Comparison of ENCODE assay signal across 8 mouse cellular contexts in genomic region chr11:101259261-101259712, GRCm38 (mm10). TPM values are rescaled to one million over a fixed set of nuclear protein-coding genes. Genes with fewer than 3 reads are reported as not detected.
DNase-seq lines count a peak whose midpoint lies in the region; ATAC-seq and TF ChIP-seq lines count a peak whose summit lies in the region.

No protein-coding gene starts in this region.

- no peaks in the 10 kb centered on the region for H3K9me3 ChIP-seq in midbrain, embryonic 10.5 days (replicated peaks)
- no peaks in the 10 kb centered on the region for H3K9me3 ChIP-seq in midbrain, postnatal 0 days (ENCODE audit: low read length)
- H3K9me3 ChIP-seq in heart, embryonic 13.5 days, result no peaks in the 10 kb centered on the region
- no peaks in the 10 kb centered on the region for H3K9me3 ChIP-seq in liver, embryonic 16.5 days (replicated peaks; ENCODE audit: control insufficient read depth, low read length)

- no peak for TF ChIP-seq CTCF in midbrain, postnatal 0 days (IDR thresholded peaks at IDR 0.05)

- WGBS in midbrain, embryonic 10.5 days, result 43% methylated on average over 6 of the region's 6 CpGs
- 44% methylated on average over 5 of the region's 6 CpGs for WGBS in midbrain, postnatal 0 days
- 27% methylated on average over 6 of the region's 6 CpGs for WGBS in heart, embryonic 13.5 days
- 29% methylated on average over 6 of the region's 6 CpGs for WGBS in liver, embryonic 16.5 days (ENCODE audit: insufficient replicate concordance)

- no peak overlapping the region for H3K4me2 ChIP-seq in midbrain, postnatal 0 days (ENCODE audit: low read depth, low read length, poor library complexity, severe bottlenecking)
- H3K4me2 ChIP-seq in heart, embryonic 13.5 days, result peak overlapping the region; percentile 99
- peak overlapping the region; percentile 98 for H3K4me2 ChIP-seq in liver, embryonic 16.5 days (ENCODE audit: low read depth, low read length)

- H3K9ac ChIP-seq in midbrain, postnatal 0 days (replicated peaks; ENCODE audit: low read length, poor library complexity, severe bottlenecking), result no peak overlapping the region
- H3K9ac ChIP-seq in heart, embryonic 13.5 days, result peak overlapping the region; percentile 88
- H3K9ac ChIP-seq in liver, embryonic 16.5 days (ENCODE audit: low read depth, low read length), result peak overlapping the region; percentile 88

- no peak for ATAC-seq in midbrain, postnatal 0 days (ENCODE audit: low FRiP score)
- ATAC-seq in heart, embryonic 13.5 days (ENCODE audit: extremely low read depth, insufficient number of reproducible peaks, low FRiP score, low TSS enrichment), result no peak
- ATAC-seq in liver, embryonic 16.5 days (ENCODE audit: low read depth), result 0 out of 2 replicates have a peak, but pooled peaks have one; percentile 1

- peaks cover 33% of the 10 kb centered on the region for H3K36me3 ChIP-seq in midbrain, embryonic 10.5 days
- peaks cover 4% of the 10 kb centered on the region; the same call in 1 of the 2 replicates for H3K36me3 ChIP-seq in midbrain, postnatal 0 days (ENCODE audit: insufficient read depth, low read length)
- peaks cover 18% of the 10 kb centered on the region for H3K36me3 ChIP-seq in heart, embryonic 13.5 days
- no peaks in the 10 kb centered on the region for H3K36me3 ChIP-seq in liver, embryonic 16.5 days (ENCODE audit: control insufficient read depth, insufficient read depth)

- peaks cover 43% of the 10 kb centered on the region for H3K27me3 ChIP-seq in midbrain, embryonic 10.5 days (ENCODE audit: low read depth, poor library complexity, severe bottlenecking)
- H3K27me3 ChIP-seq in midbrain, postnatal 0 days (ENCODE audit: insufficient read depth, low read length), result peaks cover 20% of the 10 kb centered on the region
- H3K27me3 ChIP-seq in heart, embryonic 13.5 days (replicated peaks), result peaks cover 24% of the 10 kb centered on the region
- H3K27me3 ChIP-seq in liver, embryonic 16.5 days (ENCODE audit: control insufficient read depth, insufficient read depth, low read depth, low read length), result peaks cover 30% of the 10 kb centered on the region

- H3K4me3 ChIP-seq in midbrain, embryonic 10.5 days, result peak overlapping the region; percentile 69
- H3K4me3 ChIP-seq in midbrain, postnatal 0 days (ENCODE audit: low read depth, low read length), result no peak overlapping the region
- peak overlapping the region; percentile 75 for H3K4me3 ChIP-seq in heart, embryonic 13.5 days
- peak overlapping the region; percentile 80 for H3K4me3 ChIP-seq in liver, embryonic 16.5 days (ENCODE audit: low read depth, low read length)

- peaks cover 59% of the 10 kb centered on the region for H3K4me1 ChIP-seq in midbrain, embryonic 10.5 days
- 0 out of 2 replicates have a peak, but pooled peaks cover 6% of the 10 kb centered on the region for H3K4me1 ChIP-seq in midbrain, postnatal 0 days (ENCODE audit: insufficient read depth, low read length)
- peaks cover 87% of the 10 kb centered on the region for H3K4me1 ChIP-seq in heart, embryonic 13.5 days
- peaks cover 60% of the 10 kb centered on the region for H3K4me1 ChIP-seq in liver, embryonic 16.5 days (ENCODE audit: control insufficient read depth, low read depth, low read length)

- peak overlapping the region; percentile 80 for H3K27ac ChIP-seq in midbrain, embryonic 10.5 days (replicated peaks)
- H3K27ac ChIP-seq in midbrain, postnatal 0 days (ENCODE audit: low read depth, low read length), result no peak overlapping the region
- peak overlapping the region; percentile 90 for H3K27ac ChIP-seq in heart, embryonic 13.5 days (replicated peaks)
- H3K27ac ChIP-seq in liver, embryonic 16.5 days (ENCODE audit: low read length), result peak overlapping the region; percentile 96

- DNase-seq in midbrain, embryonic 10.5 days (ENCODE audit: low spot score), result no peak
- DNase-seq in midbrain, postnatal 0 days (ENCODE audit: low spot score), result no peak
- peak; percentile 83 to 85 for DNase-seq in layer of hippocampus, adult 18-20 months (ENCODE audit: low spot score in 2 of 2)
- peak; percentile 85 for DNase-seq in testis, postnatal 14 days (ENCODE audit: low spot score)
- no peak for DNase-seq in retina, embryonic 14.5 days (ENCODE audit: low spot score)
- DNase-seq in spleen, postnatal 36 days (ENCODE audit: low spot score in 2 of 2), result no peak

RNA-seq across cellular contexts. Expression of gene Wnk4, which starts 1.1 kb away (rescaled TPM):
- 5.4 and 8.0 TPM in 2 replicates for polyA plus RNA-seq in midbrain, embryonic 10.5 days (2016; fragmentation: Nextera tagmentation; extraction: Ambion mirVana)
- total RNA-seq in midbrain, postnatal 0 days (2014; rRNA removed), result 4.2 and 8.1 TPM in 2 replicates
- polyA plus RNA-seq in midbrain, postnatal 0 days (2015; fragmentation: Nextera tagmentation; extraction: Ambion mirVana), result 7.5 and 9.2 TPM in 2 replicates
- 7.6 and 8.0 TPM in 2 replicates for polyA plus RNA-seq in heart, embryonic 13.5 days (2015; fragmentation: Nextera tagmentation; extraction: Ambion mirVana)
- total RNA-seq in layer of hippocampus, adult 18-20 months (2021), result 10 to 100 TPM in 1 of 2 experiments, 1 to 10 TPM in 1; 9.8 to 10.4 TPM
- polyA plus RNA-seq in liver, embryonic 16.5 days (2015; fragmentation: Nextera tagmentation; extraction: Ambion mirVana), result 4.3 and 5.4 TPM in 2 replicates

RNA-seq across cellular contexts. Expression of gene Vps25, which starts 5.8 kb away (rescaled TPM):
- 137 and 143 TPM in 2 replicates for polyA plus RNA-seq in midbrain, embryonic 10.5 days (2016; fragmentation: Nextera tagmentation; extraction: Ambion mirVana)
- 77.3 and 82.3 TPM in 2 replicates for total RNA-seq in midbrain, postnatal 0 days (2014; rRNA removed)
- 130 and 144 TPM in 2 replicates for polyA plus RNA-seq in midbrain, postnatal 0 days (2015; fragmentation: Nextera tagmentation; extraction: Ambion mirVana)
- 98.8 and 111 TPM in 2 replicates for polyA plus RNA-seq in heart, embryonic 13.5 days (2015; fragmentation: Nextera tagmentation; extraction: Ambion mirVana)
- 10 to 100 TPM; 61.8 to 65.6 TPM for total RNA-seq in layer of hippocampus, adult 18-20 months (2021)
- polyA plus RNA-seq in liver, embryonic 16.5 days (2015; fragmentation: Nextera tagmentation; extraction: Ambion mirVana), result 72.2 and 75.2 TPM in 2 replicates

RNA-seq across cellular contexts. Expression of gene Ramp2, which starts 13.5 kb away (rescaled TPM):
- 64.7 and 71.5 TPM in 2 replicates for polyA plus RNA-seq in midbrain, embryonic 10.5 days (2016; fragmentation: Nextera tagmentation; extraction: Ambion mirVana)
- total RNA-seq in midbrain, postnatal 0 days (2014; rRNA removed), result 55.0 and 67.5 TPM in 2 replicates
- 95.3 and 103 TPM in 2 replicates for polyA plus RNA-seq in midbrain, postnatal 0 days (2015; fragmentation: Nextera tagmentation; extraction: Ambion mirVana)
- 210 and 234 TPM in 2 replicates for polyA plus RNA-seq in heart, embryonic 13.5 days (2015; fragmentation: Nextera tagmentation; extraction: Ambion mirVana)
- total RNA-seq in layer of hippocampus, adult 18-20 months (2021), result 10 to 100 TPM; 62.2 to 72.8 TPM
- 20.8 and 21.8 TPM in 2 replicates for polyA plus RNA-seq in liver, embryonic 16.5 days (2015; fragmentation: Nextera tagmentation; extraction: Ambion mirVana)

RNA-seq across cellular contexts. Expression of gene Cntd1, which starts 19.5 kb away (rescaled TPM):
- 1.6 and 1.8 TPM in 2 replicates for polyA plus RNA-seq in midbrain, embryonic 10.5 days (2016; fragmentation: Nextera tagmentation; extraction: Ambion mirVana)
- total RNA-seq in midbrain, postnatal 0 days (2014; rRNA removed), result not detected in 2 replicates
- polyA plus RNA-seq in midbrain, postnatal 0 days (2015; fragmentation: Nextera tagmentation; extraction: Ambion mirVana), result 0.25 and 0.42 TPM in 2 replicates
- 0.48 and 0.65 TPM in 2 replicates for polyA plus RNA-seq in heart, embryonic 13.5 days (2015; fragmentation: Nextera tagmentation; extraction: Ambion mirVana)
- total RNA-seq in layer of hippocampus, adult 18-20 months (2021), result under 1 TPM; 0.30 to 0.47 TPM
- 0.70 and 0.74 TPM in 2 replicates for polyA plus RNA-seq in liver, embryonic 16.5 days (2015; fragmentation: Nextera tagmentation; extraction: Ambion mirVana)

RNA-seq across cellular contexts. Expression of gene Coa3, which starts 19.6 kb away (rescaled TPM):
- 223 and 228 TPM in 2 replicates for polyA plus RNA-seq in midbrain, embryonic 10.5 days (2016; fragmentation: Nextera tagmentation; extraction: Ambion mirVana)
- 136 and 168 TPM in 2 replicates for total RNA-seq in midbrain, postnatal 0 days (2014; rRNA removed)
- 204 and 229 TPM in 2 replicates for polyA plus RNA-seq in midbrain, postnatal 0 days (2015; fragmentation: Nextera tagmentation; extraction: Ambion mirVana)
- polyA plus RNA-seq in heart, embryonic 13.5 days (2015; fragmentation: Nextera tagmentation; extraction: Ambion mirVana), result 165 and 171 TPM in 2 replicates
- 100 to 1,000 TPM; 102 to 103 TPM for total RNA-seq in layer of hippocampus, adult 18-20 months (2021)
- 77.7 and 79.9 TPM in 2 replicates for polyA plus RNA-seq in liver, embryonic 16.5 days (2015; fragmentation: Nextera tagmentation; extraction: Ambion mirVana)

Comparison
In these comparisons a context has a peak if more than half of its experiments do, and no peak if none do; other contexts are left out.
1. DNase-seq: peak in layer of hippocampus, adult 18-20 months (2 of 2) and testis, postnatal 14 days (single experiment); none in midbrain, embryonic 10.5 days (single experiment), midbrain, postnatal 0 days (single experiment), retina, embryonic 14.5 days (single experiment) and spleen, postnatal 36 days (0 of 2).